Mouse (Mus musculus) cerebellum, adult 9-10 months (tissue): ENCODE measurements around the gene Ckap5.

Experiments used
- DNase-seq: peaks from one replicate; pipeline ENCODE4 v3.0.0; 2022

The Ckap5 gene

GRCm38 (mm10) chr2:91628171-91628570, 101.6 kb downstream of the Ckap5 start:
- no peak for DNase-seq

- no peak for DNase-seq
Observed at GRCm38 (mm10) chr2:91629682-91630081, 103.1 kb downstream of the Ckap5 start.

GRCm38 (mm10) chr2:91630384-91630783, 103.8 kb downstream of the Ckap5 start:
- no peak for DNase-seq

GRCm38 (mm10) chr2:91631826-91632225, 105.3 kb downstream of the Ckap5 start:
- no peak for DNase-seq

GRCm38 (mm10) chr2:91632316-91632715, 105.8 kb downstream of the Ckap5 start:
- no peak for DNase-seq

GRCm38 (mm10) chr2:91633334-91633977, 106.9 kb downstream of the Ckap5 start:
- no peak for DNase-seq

GRCm38 (mm10) chr2:91634841-91635240, 108.3 kb downstream of the Ckap5 start:
- peak; percentile 55 for DNase-seq

- no peak for DNase-seq
Observed at GRCm38 (mm10) chr2:91635486-91635885, 108.9 kb downstream of the Ckap5 start.

- no peak for DNase-seq
Observed at GRCm38 (mm10) chr2:91636229-91636628, 109.7 kb downstream of the Ckap5 start, which contains the start of gene F2. TSS of gene F2 (minus strand) at chr2:91636414.

- no peak for DNase-seq
Observed at GRCm38 (mm10) chr2:91636727-91637338, 110.3 kb downstream of the Ckap5 start.

- DNase-seq, result no peak
Observed at GRCm38 (mm10) chr2:91638931-91639330, 112.4 kb downstream of the Ckap5 start.

- no peak for DNase-seq
Observed at GRCm38 (mm10) chr2:91642825-91643415, 116.4 kb downstream of the Ckap5 start.

- DNase-seq, result no peak
Observed at GRCm38 (mm10) chr2:91644021-91644420, 117.5 kb downstream of the Ckap5 start.

GRCm38 (mm10) chr2:91645354-91645753, 118.8 kb downstream of the Ckap5 start:
- DNase-seq, result no peak

GRCm38 (mm10) chr2:91645811-91646210, 119.2 kb downstream of the Ckap5 start:
- no peak for DNase-seq

- peak; percentile 71 for DNase-seq
Observed at GRCm38 (mm10) chr2:91646733-91647132, 120.2 kb downstream of the Ckap5 start.

GRCm38 (mm10) chr2:91649152-91649551, 122.6 kb downstream of the Ckap5 start:
- no peak for DNase-seq

GRCm38 (mm10) chr2:91649553-91650359, 123.2 kb downstream of the Ckap5 start, which contains the start of the genes Zfp408 and Arhgap1:
TSS of gene Zfp408 (minus strand) at chr2:91649791.
TSS of gene Arhgap1 (plus strand) at chr2:91649860.
- DNase-seq, result peak; percentile 97

GRCm38 (mm10) chr2:91650360-91650995, 123.9 kb downstream of the Ckap5 start:
- DNase-seq, result no peak

GRCm38 (mm10) chr2:91651458-91652258, 125.1 kb downstream of the Ckap5 start:
- DNase-seq, result no peak

- DNase-seq, result no peak
Observed at GRCm38 (mm10) chr2:91652863-91653262, 126.3 kb downstream of the Ckap5 start.

- no peak for DNase-seq
Observed at GRCm38 (mm10) chr2:91655388-91655787, 128.8 kb downstream of the Ckap5 start.
